Mouse (Mus musculus) hindbrain, embryonic 16.5 days (tissue): ENCODE data around the gene Gm49322. TPM values are rescaled to one million over a fixed set of nuclear protein-coding genes. Genes with fewer than 3 reads are reported as not detected.

ENCODE experiments used
- ATAC-seq: fragments of 200-750 bp; cut with Nextera tagmentation; 2 replicates; pipeline ENCODE4 v1.8.0; 2017; ENCODE audit warnings: moderate TSS enrichment, moderate library complexity
- H3K27ac ChIP-seq: fragments of 300-500 bp; sonication (generic); 2 replicates; pipeline ENCODE4 v1.5.1; 2014; ENCODE audit warnings: low read depth, mild to moderate bottlenecking, control low read depth, low read length, moderate library complexity
- H3K27me3 ChIP-seq: fragments of 300-500 bp; sonication (generic); replicated peaks from 2 replicates; pipeline ENCODE4 v1.6.1; 2014; ENCODE audit warnings: low read length; ENCODE audit not compliant: control insufficient read depth, insufficient read depth
- H3K36me3 ChIP-seq: fragments of 300-500 bp; sonication (generic); 2 replicates; pipeline ENCODE4 v1.6.1; 2014; ENCODE audit warnings: mild to moderate bottlenecking, low read length, moderate library complexity, mixed read lengths; ENCODE audit not compliant: control insufficient read depth, insufficient read depth
- H3K4me1 ChIP-seq: fragments of 300-500 bp; sonication (generic); 2 replicates; pipeline ENCODE4 v1.6.1; 2014; ENCODE audit warnings: low read depth, low read length; ENCODE audit not compliant: control insufficient read depth, insufficient read depth
- H3K4me2 ChIP-seq: fragments of 300-500 bp; sonication (generic); 2 replicates; pipeline ENCODE4 v1.6.1; 2014; ENCODE audit warnings: mild to moderate bottlenecking, low read length, control low read depth, moderate library complexity
- H3K4me3 ChIP-seq: fragments of 300-500 bp; sonication (generic); 2 replicates; pipeline ENCODE4 v1.5.1; 2014; ENCODE audit warnings: mild to moderate bottlenecking, low read length, control low read depth, moderate library complexity
- H3K9ac ChIP-seq: fragments of 300-500 bp; sonication (generic); 2 replicates; pipeline ENCODE4 v1.6.1; 2014; ENCODE audit warnings: low read depth, mild to moderate bottlenecking, control low read depth, low read length, moderate library complexity
- H3K9me3 ChIP-seq: fragments of 300-500 bp; sonication (generic); 2 replicates; pipeline ENCODE4 v1.6.1; 2014; ENCODE audit warnings: mild to moderate bottlenecking, low read length, moderate library complexity; ENCODE audit not compliant: control insufficient read depth
- WGBS: fragments of 180-500 bp; shearing (Covaris S2); extraction: QIAGEN DNeasy Blood & Tissue Kit; methylation state at CpG from one replicate; pipeline ENCODE4 v1.1.7; 2014; 5-methylcytosine and 5-hydroxymethylcytosine counted together
- polyA plus RNA-seq: library from polyadenylated mRNA; unstranded; fragments of >200 nt; fragmentation: Nextera tagmentation; extraction: Ambion mirVana; gene quantifications from 2 replicates; pipeline ENCODE4 v1.2.1, GENCODE M21; 2015

Gm49322 gene
- polyA plus RNA-seq, 1 experiment from 2014 or later: 2.3 TPM

- whole genome bisulfite sequencing: under 1% methylated on average over 29 of the region's 29 CpGs
- peak overlapping the region; percentile 90 for H3K27ac ChIP-seq
- peaks cover 37% of the 10 kb centered on the region for H3K4me1 ChIP-seq
- H3K27me3 ChIP-seq: no peaks in the 10 kb centered on the region
- peak; percentile 16 for ATAC-seq
- peaks cover 4% of the 10 kb centered on the region; the same call in 1 of the 2 replicates for H3K36me3 ChIP-seq
- H3K9me3 ChIP-seq: no peaks in the 10 kb centered on the region
- H3K4me2 ChIP-seq: peak overlapping the region; percentile 94
- H3K4me3 ChIP-seq: peak overlapping the region; percentile 91
- H3K9ac ChIP-seq: peak overlapping the region; percentile 90
Measured at GRCm38 (mm10) chr10:80578131-80578750, 27.6 kb upstream of the Gm49322 start.

GRCm38 (mm10) chr10:80578911-80579310 lies 26.9 kb upstream of the Gm49322 start:
- peaks cover 30% of the 10 kb centered on the region for H3K4me1 ChIP-seq
- no peak overlapping the region; the same call in 1 of the 2 replicates for H3K4me3 ChIP-seq
- no peak overlapping the region for H3K27ac ChIP-seq
- no peak overlapping the region for H3K9ac ChIP-seq
- H3K27me3 ChIP-seq: no peaks in the 10 kb centered on the region
- ATAC-seq: no peak
- H3K4me2 ChIP-seq: peak overlapping the region; percentile 94; the same call in 1 of the 2 replicates
- WGBS: 6% methylated on average over 8 of the region's 8 CpGs
- no peaks in the 10 kb centered on the region for H3K9me3 ChIP-seq
- peaks cover 8% of the 10 kb centered on the region for H3K36me3 ChIP-seq

- 86% methylated on average over 5 of the region's 5 CpGs for WGBS
- no peak overlapping the region for H3K9ac ChIP-seq
Measured at GRCm38 (mm10) chr10:80583047-80583446, 22.8 kb upstream of the Gm49322 start.

GRCm38 (mm10) chr10:80584045-80584488 lies 21.8 kb upstream of the Gm49322 start:
- 63% methylated on average over 12 of the region's 12 CpGs for WGBS
- H3K4me2 ChIP-seq: no peak overlapping the region
- H3K27me3 ChIP-seq: no peaks in the 10 kb centered on the region
- H3K36me3 ChIP-seq: peaks cover 8% of the 10 kb centered on the region
- no peak overlapping the region for H3K4me3 ChIP-seq
- H3K9me3 ChIP-seq: no peaks in the 10 kb centered on the region
- H3K27ac ChIP-seq: no peak overlapping the region
- ATAC-seq: no peak
- H3K9ac ChIP-seq: no peak overlapping the region
- H3K4me1 ChIP-seq: peaks cover 15% of the 10 kb centered on the region

More at GRCm38 (mm10) chr10:80583047-80583446, 22.8 kb upstream of the Gm49322 start:
- Histone ChIP-seq H3K9me3 (no peaks in the 10 kb centered on the region), H3K27me3 (no peaks in the 10 kb centered on the region), H3K4me3 (no peak overlapping the region), H3K4me2 (no peak overlapping the region), H3K4me1 (peaks cover 15% of the 10 kb centered on the region), H3K36me3 (peaks cover 8% of the 10 kb centered on the region), H3K27ac (no peak overlapping the region)
- ATAC-seq: no peak

- no peak overlapping the region for H3K4me2 ChIP-seq
- no peak overlapping the region for H3K27ac ChIP-seq
- H3K4me3 ChIP-seq: no peak overlapping the region
- 71% methylated on average over 12 of the region's 12 CpGs for WGBS
- H3K9ac ChIP-seq: no peak overlapping the region
- peaks cover 21% of the 10 kb centered on the region for H3K4me1 ChIP-seq
- H3K27me3 ChIP-seq: no peaks in the 10 kb centered on the region
- H3K9me3 ChIP-seq: no peaks in the 10 kb centered on the region
- ATAC-seq: no peak
- peaks cover 8% of the 10 kb centered on the region for H3K36me3 ChIP-seq
Measured at GRCm38 (mm10) chr10:80584642-80585552, 20.9 kb upstream of the Gm49322 start.

GRCm38 (mm10) chr10:80585581-80585980 lies 20.2 kb upstream of the Gm49322 start:
- ATAC-seq: no peak
- no peaks in the 10 kb centered on the region for H3K27me3 ChIP-seq
- H3K4me3 ChIP-seq: no peak overlapping the region
- WGBS: 96% methylated on average over 8 of the region's 8 CpGs
- H3K4me1 ChIP-seq: peaks cover 21% of the 10 kb centered on the region
- no peak overlapping the region; the same call in 1 of the 2 replicates for H3K9ac ChIP-seq
- no peak overlapping the region for H3K27ac ChIP-seq
- H3K9me3 ChIP-seq: no peaks in the 10 kb centered on the region
- no peak overlapping the region for H3K4me2 ChIP-seq
- peaks cover 8% of the 10 kb centered on the region for H3K36me3 ChIP-seq

GRCm38 (mm10) chr10:80586407-80587304 lies 19.2 kb upstream of the Gm49322 start:
- Histone ChIP-seq H3K36me3 (peaks cover 8% of the 10 kb centered on the region), H3K4me3 (no peak overlapping the region), H3K4me2 (no peak overlapping the region), H3K4me1 (peaks cover 21% of the 10 kb centered on the region), H3K9ac (no peak overlapping the region), H3K27ac (peak overlapping the region; percentile 39; the same call in 1 of the 2 replicates), H3K9me3 (no peaks in the 10 kb centered on the region), H3K27me3 (no peaks in the 10 kb centered on the region)
- no peak for ATAC-seq
- WGBS: 95% methylated on average over 44 of the region's 51 CpGs

- H3K27ac ChIP-seq: no peak overlapping the region
- H3K9me3 ChIP-seq: no peaks in the 10 kb centered on the region
- no peak for ATAC-seq
- H3K27me3 ChIP-seq: no peaks in the 10 kb centered on the region
- no peak overlapping the region for H3K4me3 ChIP-seq
- WGBS: 33% methylated on average over 4 of the region's 4 CpGs
- H3K9ac ChIP-seq: no peak overlapping the region
- H3K4me1 ChIP-seq: peaks cover 21% of the 10 kb centered on the region
- no peak overlapping the region for H3K4me2 ChIP-seq
- peaks cover 5% of the 10 kb centered on the region for H3K36me3 ChIP-seq
Measured at GRCm38 (mm10) chr10:80587305-80587657, 18.5 kb upstream of the Gm49322 start.
